Mouse (Mus musculus): ENCODE data around the gene Adgrl3. TPM values are rescaled to one million over a fixed set of nuclear protein-coding genes. Genes with fewer than 3 reads are reported as not detected.

The Adgrl3 gene
- polyA plus RNA-seq, 1 experiment from 2014 or later, result 1.1 TPM

DNA sequence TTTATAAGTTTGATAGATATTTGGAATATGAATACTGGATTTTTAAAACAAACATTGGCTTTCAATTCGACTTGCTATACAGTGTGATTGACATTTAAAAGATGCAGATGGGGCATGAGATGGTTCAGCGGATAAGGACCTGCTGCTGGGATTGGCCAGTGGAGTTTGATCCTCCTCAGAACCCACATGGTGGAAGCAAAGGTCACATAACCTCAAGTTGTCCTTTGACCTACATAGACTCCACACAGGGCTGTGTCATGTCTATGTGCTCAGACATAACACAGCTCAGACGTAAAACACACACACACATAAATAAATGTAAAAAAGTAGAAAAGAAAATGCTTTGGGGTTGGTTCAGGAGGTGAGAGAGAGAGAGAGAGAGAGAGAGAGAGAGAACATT, 397.4 kb downstream of the Adgrl3 start:
- Histone ChIP-seq H3K4me1 (ENCODE audit: insufficient read depth) (no peaks in the 10 kb centered on the region), H3K36me3 (replicated peaks; ENCODE audit: insufficient read depth, low read length) (no peaks in the 10 kb centered on the region), H3K9me3 (ENCODE audit: low read length) (no peaks in the 10 kb centered on the region), H3K4me2 (ENCODE audit: low read depth, low read length) (no peak overlapping the region), H3K9ac (replicated peaks) (no peak overlapping the region), H3K4me3 (ENCODE audit: low read depth, low read length) (no peak overlapping the region), H3K27me3 (ENCODE audit: insufficient read depth, low read length) (no peaks in the 10 kb centered on the region), H3K27ac (ENCODE audit: low read depth) (no peak overlapping the region)
- DNase-seq, result no peak
- peak; percentile 84 for ATAC-seq
- 62% methylated on average over 3 of the region's 3 CpGs for WGBS (ENCODE audit: insufficient replicate concordance)
- TF ChIP-seq CTCF (IDR thresholded peaks at IDR 0.05; ENCODE audit: low read depth) (no peak), EP300 (IDR thresholded peaks at IDR 0.05; ENCODE audit: low read depth) (no peak)

DNA sequence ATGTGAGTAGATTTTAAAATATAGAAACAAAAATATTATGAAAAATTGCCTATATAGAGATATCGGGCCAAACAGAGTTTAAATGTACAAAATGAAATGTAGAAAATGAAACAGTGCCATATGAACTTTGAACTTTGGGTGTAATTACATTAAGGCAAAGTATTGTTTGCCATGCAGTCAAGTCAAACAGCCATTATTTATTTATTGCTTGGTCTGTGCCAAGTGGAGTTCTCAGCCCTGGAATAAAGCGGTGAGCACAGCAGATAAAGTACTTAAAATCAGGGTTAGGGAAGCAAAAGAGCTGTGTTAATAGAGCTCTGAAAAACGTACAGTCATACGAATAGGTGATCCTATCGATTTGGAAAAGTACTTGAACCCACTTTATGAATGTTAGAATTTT, 407.5 kb downstream of the Adgrl3 start:
- Histone ChIP-seq H3K36me3 (replicated peaks; ENCODE audit: insufficient read depth, low read length) (no peaks in the 10 kb centered on the region), H3K9me3 (ENCODE audit: low read length) (no peaks in the 10 kb centered on the region), H3K9ac (replicated peaks) (no peak overlapping the region), H3K27me3 (ENCODE audit: insufficient read depth, low read length) (no peaks in the 10 kb centered on the region), H3K27ac (ENCODE audit: low read depth) (no peak overlapping the region), H3K4me2 (ENCODE audit: low read depth, low read length) (no peak overlapping the region), H3K4me3 (ENCODE audit: low read depth, low read length) (no peak overlapping the region), H3K4me1 (ENCODE audit: insufficient read depth) (no peaks in the 10 kb centered on the region)
- no peak for ATAC-seq
- TF ChIP-seq EP300 (IDR thresholded peaks at IDR 0.05; ENCODE audit: low read depth) (no peak), CTCF (IDR thresholded peaks at IDR 0.05; ENCODE audit: low read depth) (no peak)
- DNase-seq, result no peak
- 55% methylated on average over 5 of the region's 5 CpGs for WGBS (ENCODE audit: insufficient replicate concordance)

- Histone ChIP-seq H3K27me3 (ENCODE audit: insufficient read depth, low read length) (no peaks in the 10 kb centered on the region), H3K4me3 (ENCODE audit: low read depth, low read length) (no peak overlapping the region), H3K4me2 (ENCODE audit: low read depth, low read length) (no peak overlapping the region), H3K36me3 (replicated peaks; ENCODE audit: insufficient read depth, low read length) (no peaks in the 10 kb centered on the region), H3K4me1 (ENCODE audit: insufficient read depth) (no peaks in the 10 kb centered on the region), H3K27ac (ENCODE audit: low read depth) (no peak overlapping the region), H3K9me3 (ENCODE audit: low read length) (no peaks in the 10 kb centered on the region), H3K9ac (replicated peaks) (no peak overlapping the region)
- no peak for DNase-seq
- ATAC-seq, result no peak
- no peak for TF ChIP-seq EP300 (IDR thresholded peaks at IDR 0.05; ENCODE audit: low read depth)
- no peak for TF ChIP-seq CTCF (IDR thresholded peaks at IDR 0.05; ENCODE audit: low read depth)
- 76% methylated on average over 3 of the region's 3 CpGs for WGBS (ENCODE audit: insufficient replicate concordance)
These were observed 416.4 kb downstream of the Adgrl3 start for GRCm38 (mm10) chr5:81436375-81436774.

- ATAC-seq, result no peak
- Histone ChIP-seq H3K4me3 (ENCODE audit: low read depth, low read length) (no peak overlapping the region), H3K9me3 (ENCODE audit: low read length) (no peaks in the 10 kb centered on the region), H3K27me3 (ENCODE audit: insufficient read depth, low read length) (no peaks in the 10 kb centered on the region), H3K4me2 (ENCODE audit: low read depth, low read length) (no peak overlapping the region), H3K36me3 (replicated peaks; ENCODE audit: insufficient read depth, low read length) (no peaks in the 10 kb centered on the region), H3K4me1 (ENCODE audit: insufficient read depth) (no peaks in the 10 kb centered on the region), H3K27ac (ENCODE audit: low read depth) (no peak overlapping the region), H3K9ac (replicated peaks) (no peak overlapping the region)
- 62% methylated on average over 5 of the region's 5 CpGs for WGBS (ENCODE audit: insufficient replicate concordance)
- TF ChIP-seq EP300 (IDR thresholded peaks at IDR 0.05; ENCODE audit: low read depth) (no peak), CTCF (IDR thresholded peaks at IDR 0.05; ENCODE audit: low read depth) (no peak)
- no peak for DNase-seq
These were observed 422.2 kb downstream of the Adgrl3 start for GRCm38 (mm10) chr5:81442150-81442549.

DNA sequence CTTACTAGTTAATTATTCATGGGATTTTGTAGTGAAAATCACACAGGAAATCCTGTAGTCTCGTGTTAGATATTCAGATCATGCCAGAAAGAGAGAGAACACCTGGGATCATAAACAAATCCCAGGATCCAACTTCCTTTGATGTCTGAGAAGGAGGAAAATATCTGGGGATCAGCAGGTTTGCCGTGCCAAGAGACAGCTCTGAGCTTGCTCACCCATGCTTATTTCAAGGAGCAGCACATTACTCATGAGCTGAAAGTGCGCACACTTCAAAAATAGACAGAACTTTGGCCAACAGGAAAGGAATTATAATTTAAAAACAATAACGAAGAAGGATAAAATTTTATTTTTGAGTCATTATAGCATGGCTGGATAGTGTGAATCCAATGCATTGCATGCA, 446.0 kb downstream of the Adgrl3 start:
- ATAC-seq (no peak), DNase-seq (no peak)
- Histone ChIP-seq H3K4me3 (ENCODE audit: low read depth, low read length) (no peak overlapping the region), H3K36me3 (replicated peaks; ENCODE audit: insufficient read depth, low read length) (no peaks in the 10 kb centered on the region), H3K9me3 (ENCODE audit: low read length) (no peaks in the 10 kb centered on the region), H3K27ac (ENCODE audit: low read depth) (no peak overlapping the region), H3K4me1 (ENCODE audit: insufficient read depth) (no peaks in the 10 kb centered on the region), H3K9ac (replicated peaks) (no peak overlapping the region), H3K27me3 (ENCODE audit: insufficient read depth, low read length) (no peaks in the 10 kb centered on the region), H3K4me2 (ENCODE audit: low read depth, low read length) (no peak overlapping the region)
- 59% methylated on average over 4 of the region's 4 CpGs for WGBS (ENCODE audit: insufficient replicate concordance)
- TF ChIP-seq EP300 (IDR thresholded peaks at IDR 0.05; ENCODE audit: low read depth) (no peak), CTCF (IDR thresholded peaks at IDR 0.05; ENCODE audit: low read depth) (no peak)

DNA sequence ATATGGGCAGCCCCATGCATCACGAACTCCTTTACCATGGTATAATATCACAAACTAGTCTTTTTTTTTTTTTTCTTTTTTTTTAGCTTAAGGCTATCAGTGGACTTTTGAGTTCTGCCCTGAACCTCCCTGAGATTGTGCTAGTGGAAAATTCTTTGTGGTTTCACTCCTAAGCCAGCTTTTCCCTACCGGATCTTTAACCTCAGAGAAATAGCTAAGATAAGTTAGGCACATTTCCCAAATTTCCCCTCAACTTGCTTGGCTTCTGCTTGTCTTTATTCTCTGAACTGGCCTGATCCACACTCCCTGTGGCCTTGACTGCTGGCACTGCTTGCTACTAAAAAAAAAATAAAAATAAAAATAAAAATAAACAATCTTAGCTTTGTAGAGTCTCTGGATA, 454.7 kb downstream of the Adgrl3 start:
- ATAC-seq (no peak), DNase-seq (no peak)
- 69% methylated on average over 2 of the region's 2 CpGs for WGBS (ENCODE audit: insufficient replicate concordance)
- Histone ChIP-seq H3K4me1 (ENCODE audit: insufficient read depth) (no peaks in the 10 kb centered on the region), H3K9me3 (ENCODE audit: low read length) (no peaks in the 10 kb centered on the region), H3K4me2 (ENCODE audit: low read depth, low read length) (no peak overlapping the region), H3K9ac (replicated peaks) (no peak overlapping the region), H3K4me3 (ENCODE audit: low read depth, low read length) (no peak overlapping the region), H3K27me3 (ENCODE audit: insufficient read depth, low read length) (no peaks in the 10 kb centered on the region), H3K27ac (ENCODE audit: low read depth) (no peak overlapping the region), H3K36me3 (replicated peaks; ENCODE audit: insufficient read depth, low read length) (no peaks in the 10 kb centered on the region)
- TF ChIP-seq EP300 (IDR thresholded peaks at IDR 0.05; ENCODE audit: low read depth), result no peak
- TF ChIP-seq CTCF (IDR thresholded peaks at IDR 0.05; ENCODE audit: low read depth), result no peak

- H3K9me3 ChIP-seq (ENCODE audit: low read length), result no peaks in the 10 kb centered on the region
- H3K4me1 ChIP-seq (ENCODE audit: insufficient read depth), result no peaks in the 10 kb centered on the region
- TF ChIP-seq EP300 (IDR thresholded peaks at IDR 0.05; ENCODE audit: low read depth) (no peak), CTCF (IDR thresholded peaks at IDR 0.05; ENCODE audit: low read depth) (no peak)
- H3K4me3 ChIP-seq (ENCODE audit: low read depth, low read length), result no peak overlapping the region
- H3K9ac ChIP-seq (replicated peaks), result no peak overlapping the region
- no peaks in the 10 kb centered on the region for H3K36me3 ChIP-seq (replicated peaks; ENCODE audit: insufficient read depth, low read length)
- 85% methylated on average over 3 of the region's 3 CpGs for WGBS (ENCODE audit: insufficient replicate concordance)
- no peak overlapping the region for H3K27ac ChIP-seq (ENCODE audit: low read depth)
- H3K27me3 ChIP-seq (ENCODE audit: insufficient read depth, low read length), result no peaks in the 10 kb centered on the region
- no peak for ATAC-seq
- no peak overlapping the region for H3K4me2 ChIP-seq (ENCODE audit: low read depth, low read length)
- DNase-seq, result no peak
These were observed 455.5 kb downstream of the Adgrl3 start for GRCm38 (mm10) chr5:81475406-81475805.
